Mouse (Mus musculus) forebrain, embryonic 15.5 days (tissue): ENCODE results near the gene Hace1. TPM values are rescaled to one million over a fixed set of nuclear protein-coding genes. Genes with fewer than 3 reads are reported as not detected.
A peak's percentile ranks its signal among the peaks of the same experiment; 100 is the strongest.
"Not testable (repeated sequence)": the region's sequence is repeated elsewhere in the genome, so short reads cannot be mapped to it uniquely, and the experiment has no call there.

Experiments
- ATAC-seq: fragments of 200-750 bp; cut with Nextera tagmentation; replicated peaks from 2 replicates; pipeline ENCODE4 v1.8.0; 2017; ENCODE audit warnings: mild to moderate bottlenecking, moderate TSS enrichment, moderate library complexity
- H3K27ac ChIP-seq: fragments of 300-500 bp; sonication (generic); replicated peaks from 2 replicates; pipeline ENCODE4 v1.5.1; 2015; ENCODE audit warnings: mild to moderate bottlenecking, inconsistent platforms
- H3K27me3 ChIP-seq: fragments of 300-500 bp; sonication (generic); 2 replicates; pipeline ENCODE4 v1.6.1; 2015; ENCODE audit warnings: inconsistent platforms
- H3K36me3 ChIP-seq: fragments of 300-500 bp; sonication (generic); 2 replicates; pipeline ENCODE4 v1.6.1; 2015; ENCODE audit warnings: mild to moderate bottlenecking, inconsistent platforms
- H3K4me1 ChIP-seq: fragments of 300-500 bp; sonication (generic); 2 replicates; pipeline ENCODE4 v1.6.1; 2015; ENCODE audit warnings: inconsistent platforms
- H3K4me2 ChIP-seq: fragments of 300-500 bp; sonication (generic); replicated peaks from 2 replicates; pipeline ENCODE4 v1.6.1; 2015; ENCODE audit warnings: mild to moderate bottlenecking, inconsistent platforms
- H3K4me3 ChIP-seq: fragments of 300-500 bp; sonication (generic); 2 replicates; pipeline ENCODE4 v1.5.1; 2015; ENCODE audit warnings: mild to moderate bottlenecking, inconsistent platforms
- H3K9ac ChIP-seq: fragments of 300-500 bp; sonication (generic); replicated peaks from 2 replicates; pipeline ENCODE4 v1.6.1; 2015; ENCODE audit warnings: mild to moderate bottlenecking, inconsistent platforms
- H3K9me3 ChIP-seq: fragments of 300-500 bp; sonication (generic); 2 replicates; pipeline ENCODE4 v1.6.1; 2016; ENCODE audit warnings: inconsistent platforms
- WGBS: fragments of 180-500 bp; shearing (Covaris S2); methylation state at CpG from one replicate; pipeline ENCODE4 v1.1.7; 2015; ENCODE audit warnings: mixed read lengths; 5-methylcytosine and 5-hydroxymethylcytosine counted together
- polyA plus RNA-seq: library from polyadenylated mRNA; unstranded; fragments of >200 nt; fragmentation: Nextera tagmentation; extraction: Ambion mirVana; gene quantifications from 2 replicates; pipeline ENCODE4 v1.2.1, GENCODE M21; 2015

The Hace1 gene
- polyA plus RNA-seq: 14.6 and 19.6 TPM in 2 replicates

GRCm38 (mm10) chr10:45577731-45578297 lies at the start of gene Hace1:
Hace1 (plus strand) TSS chr10:45577829.
- Histone ChIP-seq H3K36me3 (no peaks in the 10 kb centered on the region), H3K4me2 (peak within 1 kb of the TSS; percentile 68), H3K27ac (peak within 1 kb of the TSS; percentile 99), H3K9ac (peak within 1 kb of the TSS; percentile 89), H3K9me3 (no peaks in the 10 kb centered on the region), H3K4me1 (peaks cover 3% of the 10 kb centered on the region; the same call in 1 of the 2 replicates), H3K4me3 (peak within 1 kb of the TSS; percentile 96), H3K27me3 (no peaks in the 10 kb centered on the region)
- under 1% methylated on average over 66 of the region's 79 CpGs for WGBS
- peak; percentile 98 for ATAC-seq

DNA sequence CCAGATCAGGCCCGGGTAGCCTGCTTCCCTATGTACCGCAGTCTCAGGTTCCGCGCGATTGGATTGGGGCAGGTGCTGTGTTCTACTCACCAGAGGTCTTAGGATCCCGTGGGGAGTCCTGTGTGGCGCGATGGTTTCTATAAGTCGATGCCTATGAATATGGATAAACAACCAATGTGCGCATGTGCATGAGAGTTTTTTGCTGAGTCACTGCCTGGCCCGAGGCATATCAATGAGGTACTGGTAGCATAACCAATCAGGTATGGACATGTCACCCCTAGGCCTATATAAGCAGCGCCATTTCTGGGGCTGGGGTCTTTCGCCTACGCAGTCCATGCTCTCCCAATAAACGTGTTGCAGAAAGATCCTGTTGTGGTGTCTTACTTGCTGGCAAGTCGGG lies 40.3 kb upstream of the Hace1 start:
- 97% methylated on average over 16 of the region's 16 CpGs for WGBS
- H3K36me3 ChIP-seq, H3K27me3 ChIP-seq: not testable (repeated sequence)

GRCm38 (mm10) chr10:45542726-45543125 lies 34.9 kb upstream of the Hace1 start:
- no peak for ATAC-seq
- Histone ChIP-seq H3K36me3 (no peaks in the 10 kb centered on the region), H3K4me1 (no peaks in the 10 kb centered on the region), H3K9ac (no peak overlapping the region), H3K27ac (no peak overlapping the region), H3K4me2 (no peak overlapping the region), H3K27me3 (no peaks in the 10 kb centered on the region), H3K4me3 (no peak overlapping the region), H3K9me3 (no peaks in the 10 kb centered on the region)
- WGBS: 13% methylated on average over 2 of the region's 2 CpGs

More for the DNA sequence above, 40.3 kb upstream of the Hace1 start:
- not testable (repeated sequence) for H3K27ac ChIP-seq, H3K4me1 ChIP-seq, H3K4me2 ChIP-seq, H3K9ac ChIP-seq, H3K4me3 ChIP-seq, ATAC-seq, H3K9me3 ChIP-seq

- H3K4me3 ChIP-seq: no peak overlapping the region
- no peak overlapping the region for H3K27ac ChIP-seq
- 0 out of 2 replicates have a peak, but pooled peaks cover 11% of the 10 kb centered on the region for H3K9me3 ChIP-seq
- no peaks in the 10 kb centered on the region for H3K4me1 ChIP-seq
- 40% methylated on average over 7 of the region's 7 CpGs for WGBS
- no peaks in the 10 kb centered on the region for H3K27me3 ChIP-seq
- H3K4me2 ChIP-seq: no peak overlapping the region
- H3K36me3 ChIP-seq: no peaks in the 10 kb centered on the region
- H3K9ac ChIP-seq: no peak overlapping the region
- ATAC-seq: no peak
These were observed 30.8 kb upstream of the Hace1 start for GRCm38 (mm10) chr10:45546799-45547198.

DNA sequence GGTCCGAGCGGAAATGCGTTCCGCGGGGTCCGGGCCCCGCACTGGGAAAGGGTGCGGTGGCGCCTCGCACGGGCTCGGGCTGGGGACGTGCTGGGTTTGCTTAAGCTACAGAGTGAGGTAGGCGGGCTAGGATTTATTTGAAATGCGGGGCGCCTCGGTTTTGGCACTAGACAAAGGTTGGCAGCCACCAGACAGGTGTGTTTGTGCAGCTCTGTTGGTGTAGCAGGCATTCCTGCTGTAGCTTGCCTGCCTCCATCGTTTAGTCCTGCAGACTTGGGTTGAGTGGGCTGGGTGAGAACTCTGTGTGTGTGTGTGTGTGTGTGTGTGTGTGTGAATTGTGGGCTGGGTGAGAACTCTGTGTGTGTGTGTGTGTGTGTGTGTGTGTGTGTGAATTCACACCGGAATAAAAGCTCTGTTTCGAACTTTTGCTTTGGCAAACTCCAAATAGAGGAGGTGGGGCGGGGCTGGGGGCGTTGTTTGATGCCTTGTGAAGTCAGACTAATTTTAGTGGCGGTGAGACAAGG lies 731 bp downstream of the Hace1 start:
- H3K4me3 ChIP-seq: peak overlapping the region; percentile 96
- H3K9ac ChIP-seq: peak overlapping the region; percentile 89
- peaks cover 3% of the 10 kb centered on the region; the same call in 1 of the 2 replicates for H3K4me1 ChIP-seq
- ATAC-seq: peak; percentile 90
- peak overlapping the region; percentile 99 for H3K27ac ChIP-seq
- WGBS: under 1% methylated on average over 23 of the region's 23 CpGs
- peak overlapping the region; percentile 68 for H3K4me2 ChIP-seq
- no peaks in the 10 kb centered on the region for H3K36me3 ChIP-seq
- H3K27me3 ChIP-seq: no peaks in the 10 kb centered on the region
- no peaks in the 10 kb centered on the region for H3K9me3 ChIP-seq

- Histone ChIP-seq H3K36me3 (no peaks in the 10 kb centered on the region), H3K27me3 (no peaks in the 10 kb centered on the region), H3K27ac (no peak overlapping the region), H3K4me3 (no peak overlapping the region), H3K4me1 (peaks cover 3% of the 10 kb centered on the region; the same call in 1 of the 2 replicates), H3K9me3 (no peaks in the 10 kb centered on the region), H3K9ac (no peak overlapping the region), H3K4me2 (no peak overlapping the region)
- WGBS: 77% methylated on average over 1 of the region's 1 CpGs
- no peak for ATAC-seq
These were observed 5.7 kb downstream of the Hace1 start for GRCm38 (mm10) chr10:45583310-45583709.

- no peaks in the 10 kb centered on the region for H3K36me3 ChIP-seq
- no peak overlapping the region for H3K9ac ChIP-seq
- 94% methylated on average over 6 of the region's 6 CpGs for WGBS
- ATAC-seq: no peak
- no peaks in the 10 kb centered on the region for H3K27me3 ChIP-seq
- no peak overlapping the region for H3K4me2 ChIP-seq
- no peaks in the 10 kb centered on the region for H3K4me1 ChIP-seq
- H3K4me3 ChIP-seq: no peak overlapping the region
- no peak overlapping the region for H3K27ac ChIP-seq
- no peaks in the 10 kb centered on the region for H3K9me3 ChIP-seq
These were observed 6.2 kb downstream of the Hace1 start for GRCm38 (mm10) chr10:45583829-45584228.

DNA sequence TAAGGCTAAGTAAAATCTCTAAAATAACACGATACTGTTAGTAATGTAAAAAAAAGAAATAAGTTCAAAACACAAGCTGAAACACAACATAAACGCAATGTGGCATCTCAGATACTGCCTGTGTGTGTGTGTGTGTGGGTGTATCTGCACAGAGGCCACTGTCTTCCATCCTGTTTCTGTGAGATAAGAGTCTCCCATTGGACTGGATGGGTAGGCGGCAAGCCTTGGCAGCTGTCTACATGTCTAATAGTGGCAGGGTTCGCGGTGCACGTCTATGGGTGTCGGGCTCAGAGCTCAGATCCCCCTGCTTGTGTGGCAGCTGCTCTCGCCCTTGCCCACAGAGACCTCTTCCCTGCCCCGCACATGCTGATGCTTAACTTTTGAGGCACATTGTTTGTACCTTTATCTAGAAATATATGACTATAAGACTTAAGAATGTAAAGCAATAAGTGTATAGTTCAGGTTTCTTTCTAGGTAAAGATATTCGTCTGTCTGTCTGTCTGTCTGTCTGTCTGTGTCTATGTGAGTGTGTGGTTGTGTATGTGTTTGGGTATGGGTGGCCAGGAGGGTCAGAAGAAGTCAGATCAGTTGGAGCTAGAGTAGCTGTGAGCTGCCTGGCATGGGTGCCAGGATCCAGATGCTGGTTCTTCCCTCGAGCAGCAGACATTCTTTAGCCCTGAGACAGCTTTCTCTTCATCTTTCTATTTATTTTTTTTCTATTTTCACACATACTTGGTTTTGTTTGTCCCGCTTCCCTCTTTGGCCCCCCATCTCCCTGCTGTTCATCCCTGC lies 6.9 kb downstream of the Hace1 start:
- Histone ChIP-seq H3K27me3 (no peaks in the 10 kb centered on the region), H3K4me2 (no peak overlapping the region), H3K36me3 (no peaks in the 10 kb centered on the region), H3K27ac (no peak overlapping the region), H3K9me3 (no peaks in the 10 kb centered on the region), H3K9ac (no peak overlapping the region), H3K4me1 (no peaks in the 10 kb centered on the region), H3K4me3 (no peak overlapping the region)
- ATAC-seq: no peak
- 92% methylated on average over 12 of the region's 12 CpGs for WGBS

GRCm38 (mm10) chr10:45605853-45606252 lies 28.2 kb downstream of the Hace1 start:
- Histone ChIP-seq H3K36me3 (peaks cover 13% of the 10 kb centered on the region), H3K9me3 (no peaks in the 10 kb centered on the region), H3K4me2 (no peak overlapping the region), H3K4me3 (no peak overlapping the region), H3K9ac (no peak overlapping the region), H3K4me1 (no peaks in the 10 kb centered on the region), H3K27ac (no peak overlapping the region), H3K27me3 (no peaks in the 10 kb centered on the region)
- ATAC-seq: no peak
- 57% methylated on average over 3 of the region's 3 CpGs for WGBS

DNA sequence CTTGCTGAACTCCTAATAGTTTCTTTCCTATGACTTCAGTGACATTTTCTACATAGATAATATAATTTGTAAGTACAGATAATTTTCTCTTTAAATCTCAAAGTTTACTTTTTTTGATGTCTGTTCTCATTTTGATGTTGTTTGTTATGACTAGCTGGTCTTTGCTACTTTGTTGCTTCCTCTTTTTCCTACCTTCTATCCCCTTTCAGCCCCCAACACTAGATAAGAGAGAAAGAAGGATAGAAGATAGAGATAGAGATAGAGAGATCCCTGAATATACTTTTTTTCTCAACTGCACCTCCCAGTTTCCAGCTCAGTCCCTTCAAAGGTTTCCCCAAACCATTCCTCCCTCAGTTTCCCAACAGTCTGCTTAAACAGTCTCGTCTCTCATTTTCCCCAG lies 33.1 kb downstream of the Hace1 start:
- peaks cover 13% of the 10 kb centered on the region for H3K36me3 ChIP-seq
- H3K4me3 ChIP-seq: no peak overlapping the region
- H3K27me3 ChIP-seq: no peaks in the 10 kb centered on the region
- no peak overlapping the region for H3K9ac ChIP-seq
- H3K27ac ChIP-seq: no peak overlapping the region
- H3K4me1 ChIP-seq: no peaks in the 10 kb centered on the region
- ATAC-seq: no peak
- no peaks in the 10 kb centered on the region for H3K9me3 ChIP-seq
- H3K4me2 ChIP-seq: no peak overlapping the region
- WGBS: 76% methylated on average over 1 of the region's 1 CpGs

- no peak overlapping the region for H3K9ac ChIP-seq
- H3K36me3 ChIP-seq: 0 out of 2 replicates have a peak, but pooled peaks cover 2% of the 10 kb centered on the region
- ATAC-seq: no peak
- no peaks in the 10 kb centered on the region for H3K9me3 ChIP-seq
- no peak overlapping the region for H3K27ac ChIP-seq
- H3K4me1 ChIP-seq: no peaks in the 10 kb centered on the region
- WGBS: 93% methylated on average over 5 of the region's 5 CpGs
- no peaks in the 10 kb centered on the region for H3K27me3 ChIP-seq
- H3K4me2 ChIP-seq: no peak overlapping the region
- no peak overlapping the region for H3K4me3 ChIP-seq
These were observed 38.4 kb downstream of the Hace1 start for GRCm38 (mm10) chr10:45616012-45616411.

DNA sequence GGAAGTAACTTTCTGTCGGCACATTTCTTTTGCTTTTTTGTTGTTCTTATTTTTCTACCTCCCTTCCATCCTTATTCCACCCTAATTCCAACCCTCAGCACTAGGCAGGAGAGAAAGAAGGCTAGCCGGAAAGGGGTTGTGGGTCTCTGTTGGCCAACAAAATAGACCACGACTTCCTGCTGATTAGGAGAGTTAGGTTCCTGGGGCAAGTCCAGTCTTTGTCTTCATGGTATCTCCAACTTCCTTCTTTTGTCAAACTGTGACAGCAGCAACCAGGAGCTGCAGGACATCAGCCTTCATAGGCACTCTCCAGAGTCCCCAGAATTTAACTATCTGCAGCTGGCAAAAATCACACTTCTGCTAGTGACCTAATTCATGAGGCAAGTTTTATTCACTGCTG lies 41.4 kb downstream of the Hace1 start:
- no peak overlapping the region for H3K4me2 ChIP-seq
- 0 out of 2 replicates have a peak, but pooled peaks cover 2% of the 10 kb centered on the region for H3K36me3 ChIP-seq
- no peaks in the 10 kb centered on the region for H3K9me3 ChIP-seq
- H3K4me3 ChIP-seq: no peak overlapping the region
- no peak for ATAC-seq
- H3K27me3 ChIP-seq: no peaks in the 10 kb centered on the region
- H3K27ac ChIP-seq: no peak overlapping the region
- WGBS: 82% methylated on average over 3 of the region's 3 CpGs
- no peaks in the 10 kb centered on the region for H3K4me1 ChIP-seq
- no peak overlapping the region for H3K9ac ChIP-seq
